Mouse (Mus musculus) intestine, embryonic 14.5 days (tissue): ENCODE data around the gene Fam198a. TPM values are rescaled to one million over a fixed set of nuclear protein-coding genes. Genes with fewer than 3 reads are reported as not detected.

Source experiments
- ATAC-seq: fragments of 200-750 bp; cut with Nextera tagmentation; replicated peaks from 2 replicates; pipeline ENCODE4 v1.8.0; 2017; ENCODE audit warnings: low read depth, moderate number of reproducible peaks, moderate TSS enrichment, moderate library complexity; ENCODE audit not compliant: low FRiP score, low TSS enrichment
- DNase-seq: peaks from one replicate; pipeline ENCODE4 v3.0.0-alpha.2; 2018; ENCODE audit warnings: low spot score
- H3K27ac ChIP-seq: fragments of 300-500 bp; sonication (generic); 2 replicates; pipeline ENCODE4 v1.5.1; 2014; ENCODE audit warnings: low read depth, mild to moderate bottlenecking, control low read depth
- H3K27me3 ChIP-seq: fragments of 300-500 bp; sonication (generic); replicated peaks from 2 replicates; pipeline ENCODE4 v1.6.1; 2014; ENCODE audit warnings: low read length, control low read depth; ENCODE audit not compliant: control insufficient read depth, insufficient read depth
- H3K36me3 ChIP-seq: fragments of 300-500 bp; sonication (generic); 2 replicates; pipeline ENCODE4 v1.6.1; 2014; ENCODE audit warnings: low read length, control low read depth; ENCODE audit not compliant: control insufficient read depth, insufficient read depth
- H3K4me1 ChIP-seq: fragments of 300-500 bp; sonication (generic); replicated peaks from 2 replicates; pipeline ENCODE4 v1.6.1; 2014; ENCODE audit warnings: low read length, control low read depth, mixed read lengths; ENCODE audit not compliant: control insufficient read depth, insufficient read depth
- H3K4me2 ChIP-seq: fragments of 300-500 bp; sonication (generic); 2 replicates; pipeline ENCODE4 v1.6.1; 2014; ENCODE audit warnings: low read length
- H3K4me3 ChIP-seq: fragments of 300-500 bp; sonication (generic); 2 replicates; pipeline ENCODE4 v1.5.1; 2014; ENCODE audit warnings: low read depth, low read length, control low read depth, mixed read lengths
- H3K9ac ChIP-seq: fragments of 300-500 bp; sonication (generic); 2 replicates; pipeline ENCODE4 v1.6.1; 2014; ENCODE audit warnings: mild to moderate bottlenecking, low read length
- H3K9me3 ChIP-seq: fragments of 300-500 bp; sonication (generic); 2 replicates; pipeline ENCODE4 v1.6.1; 2016; ENCODE audit warnings: low read length, control low read depth; ENCODE audit not compliant: control insufficient read depth
- WGBS: fragments of 180-500 bp; shearing (Covaris S2); extraction: QIAGEN DNeasy Blood & Tissue Kit; methylation state at CpG from one replicate; pipeline ENCODE4 v1.1.7; 2014; 5-methylcytosine and 5-hydroxymethylcytosine counted together
- polyA plus RNA-seq: library from polyadenylated mRNA; unstranded; fragments of >200 nt; fragmentation: Nextera tagmentation; extraction: Ambion mirVana; gene quantifications from 2 replicates; pipeline ENCODE4 v1.2.1, GENCODE M21; 2014

Fam198a gene
- polyA plus RNA-seq, 1 experiment from 2014 or later, result 2.9 TPM

- no peaks in the 10 kb centered on the region for H3K9me3 ChIP-seq
- no peak overlapping the region for H3K27ac ChIP-seq
- H3K9ac ChIP-seq, result no peak overlapping the region
- no peak overlapping the region for H3K4me3 ChIP-seq
- no peaks in the 10 kb centered on the region for H3K4me1 ChIP-seq
- H3K36me3 ChIP-seq, result no peaks in the 10 kb centered on the region
- H3K27me3 ChIP-seq, result no peaks in the 10 kb centered on the region
- WGBS, result 73% methylated on average over 10 of the region's 10 CpGs
- DNase-seq, result no peak
- no peak overlapping the region for H3K4me2 ChIP-seq
- ATAC-seq, result no peak
These were observed 43.3 kb upstream of the Fam198a start for GRCm38 (mm10) chr9:121907356-121908070.

- H3K4me1 ChIP-seq, result no peaks in the 10 kb centered on the region
- H3K9ac ChIP-seq, result no peak overlapping the region
- WGBS, result 89% methylated on average over 17 of the region's 17 CpGs
- no peak overlapping the region for H3K27ac ChIP-seq
- ATAC-seq, result no peak
- no peaks in the 10 kb centered on the region for H3K36me3 ChIP-seq
- no peak overlapping the region for H3K4me3 ChIP-seq
- H3K4me2 ChIP-seq, result no peak overlapping the region
- H3K9me3 ChIP-seq, result no peaks in the 10 kb centered on the region
- no peaks in the 10 kb centered on the region for H3K27me3 ChIP-seq
- DNase-seq, result no peak
These were observed 42.5 kb upstream of the Fam198a start for GRCm38 (mm10) chr9:121908321-121908720.

- ATAC-seq (no peak), DNase-seq (no peak)
- no peaks in the 10 kb centered on the region for H3K4me1 ChIP-seq
- H3K9me3 ChIP-seq, result no peaks in the 10 kb centered on the region
- no peaks in the 10 kb centered on the region for H3K36me3 ChIP-seq
- no peak overlapping the region for H3K9ac ChIP-seq
- H3K4me3 ChIP-seq, result no peak overlapping the region
- 79% methylated on average over 6 of the region's 6 CpGs for WGBS
- H3K27ac ChIP-seq, result no peak overlapping the region
- no peak overlapping the region for H3K4me2 ChIP-seq
- H3K27me3 ChIP-seq, result no peaks in the 10 kb centered on the region
These were observed 41.2 kb upstream of the Fam198a start for GRCm38 (mm10) chr9:121909635-121910034.

GRCm38 (mm10) chr9:121911196-121911595, 39.6 kb upstream of the Fam198a start:
- H3K36me3 ChIP-seq, result no peaks in the 10 kb centered on the region
- H3K4me3 ChIP-seq, result no peak overlapping the region
- no peak for DNase-seq
- H3K4me2 ChIP-seq, result no peak overlapping the region
- H3K9me3 ChIP-seq, result no peaks in the 10 kb centered on the region
- ATAC-seq, result no peak
- no peaks in the 10 kb centered on the region for H3K4me1 ChIP-seq
- no peak overlapping the region for H3K9ac ChIP-seq
- H3K27me3 ChIP-seq, result no peaks in the 10 kb centered on the region
- WGBS, result 90% methylated on average over 7 of the region's 7 CpGs
- no peak overlapping the region for H3K27ac ChIP-seq

GRCm38 (mm10) chr9:121912786-121913185, 38.0 kb upstream of the Fam198a start:
- H3K9ac ChIP-seq, result no peak overlapping the region
- no peaks in the 10 kb centered on the region for H3K36me3 ChIP-seq
- no peaks in the 10 kb centered on the region for H3K27me3 ChIP-seq
- H3K4me3 ChIP-seq, result no peak overlapping the region
- ATAC-seq, result no peak
- H3K4me1 ChIP-seq, result no peaks in the 10 kb centered on the region
- WGBS, result 79% methylated on average over 4 of the region's 4 CpGs
- no peak for DNase-seq
- no peak overlapping the region for H3K27ac ChIP-seq
- no peaks in the 10 kb centered on the region for H3K9me3 ChIP-seq
- no peak overlapping the region for H3K4me2 ChIP-seq

GRCm38 (mm10) chr9:121914226-121914757, 36.5 kb upstream of the Fam198a start:
- no peak overlapping the region for H3K9ac ChIP-seq
- H3K36me3 ChIP-seq, result no peaks in the 10 kb centered on the region
- H3K4me2 ChIP-seq, result no peak overlapping the region
- no peak overlapping the region for H3K27ac ChIP-seq
- no peak for DNase-seq
- no peaks in the 10 kb centered on the region for H3K4me1 ChIP-seq
- no peak for ATAC-seq
- H3K4me3 ChIP-seq, result no peak overlapping the region
- H3K27me3 ChIP-seq, result no peaks in the 10 kb centered on the region
- 77% methylated on average over 8 of the region's 8 CpGs for WGBS
- no peaks in the 10 kb centered on the region for H3K9me3 ChIP-seq

GRCm38 (mm10) chr9:121915056-121915455, 35.7 kb upstream of the Fam198a start:
- no peak overlapping the region for H3K9ac ChIP-seq
- no peak for ATAC-seq
- no peak for DNase-seq
- no peaks in the 10 kb centered on the region for H3K36me3 ChIP-seq
- H3K27ac ChIP-seq, result no peak overlapping the region
- H3K4me3 ChIP-seq, result no peak overlapping the region
- 85% methylated on average over 10 of the region's 10 CpGs for WGBS
- H3K4me1 ChIP-seq, result no peaks in the 10 kb centered on the region
- H3K27me3 ChIP-seq, result no peaks in the 10 kb centered on the region
- no peaks in the 10 kb centered on the region for H3K9me3 ChIP-seq
- no peak overlapping the region for H3K4me2 ChIP-seq

GRCm38 (mm10) chr9:121916102-121916501, 34.7 kb upstream of the Fam198a start, which contains the start of gene Cyp8b1:
Gene Cyp8b1, minus strand, starts transcription at chr9:121916305.
- no peak within 1 kb of the TSS for H3K27ac ChIP-seq
- no peaks in the 10 kb centered on the region for H3K4me1 ChIP-seq
- WGBS, result 71% methylated on average over 8 of the region's 8 CpGs
- no peak within 1 kb of the TSS for H3K9ac ChIP-seq
- H3K4me2 ChIP-seq, result no peak within 1 kb of the TSS
- DNase-seq (no peak), ATAC-seq (no peak; the same call in 1 of the 2 replicates)
- no peaks in the 10 kb centered on the region for H3K36me3 ChIP-seq
- H3K4me3 ChIP-seq, result no peak within 1 kb of the TSS
- H3K27me3 ChIP-seq, result no peaks in the 10 kb centered on the region
- no peaks in the 10 kb centered on the region for H3K9me3 ChIP-seq

- no peak overlapping the region for H3K27ac ChIP-seq
- H3K9ac ChIP-seq, result no peak overlapping the region
- H3K4me3 ChIP-seq, result no peak overlapping the region
- H3K27me3 ChIP-seq, result no peaks in the 10 kb centered on the region
- H3K9me3 ChIP-seq, result no peaks in the 10 kb centered on the region
- whole genome bisulfite sequencing, result 79% methylated on average over 10 of the region's 10 CpGs
- no peak overlapping the region for H3K4me2 ChIP-seq
- DNase-seq, result no peak
- no peak for ATAC-seq
- H3K36me3 ChIP-seq, result no peaks in the 10 kb centered on the region
- no peaks in the 10 kb centered on the region for H3K4me1 ChIP-seq
These were observed 31.7 kb upstream of the Fam198a start for GRCm38 (mm10) chr9:121919027-121919501.
